Mouse (Mus musculus) olfactory bulb, adult 2 months (tissue): Measurements from ENCODE around the gene Gm17606.

Source experiments
- CTCF ChIP-seq: fragments of 200-500 bp; IDR thresholded peaks from 2 replicates; pipeline ENCODE4 v1.5.1; 2012; ENCODE audit warnings: low read depth, mild to moderate bottlenecking, low read length, moderate library complexity; ENCODE audit not compliant: insufficient read depth
- POLR2A ChIP-seq: fragments of 200-500 bp; IDR thresholded peaks from 2 replicates; pipeline ENCODE4 v1.6.1; 2012; ENCODE audit warnings: mild to moderate bottlenecking, low read depth, low read length, moderate library complexity; ENCODE audit not compliant: insufficient read depth

DNA sequence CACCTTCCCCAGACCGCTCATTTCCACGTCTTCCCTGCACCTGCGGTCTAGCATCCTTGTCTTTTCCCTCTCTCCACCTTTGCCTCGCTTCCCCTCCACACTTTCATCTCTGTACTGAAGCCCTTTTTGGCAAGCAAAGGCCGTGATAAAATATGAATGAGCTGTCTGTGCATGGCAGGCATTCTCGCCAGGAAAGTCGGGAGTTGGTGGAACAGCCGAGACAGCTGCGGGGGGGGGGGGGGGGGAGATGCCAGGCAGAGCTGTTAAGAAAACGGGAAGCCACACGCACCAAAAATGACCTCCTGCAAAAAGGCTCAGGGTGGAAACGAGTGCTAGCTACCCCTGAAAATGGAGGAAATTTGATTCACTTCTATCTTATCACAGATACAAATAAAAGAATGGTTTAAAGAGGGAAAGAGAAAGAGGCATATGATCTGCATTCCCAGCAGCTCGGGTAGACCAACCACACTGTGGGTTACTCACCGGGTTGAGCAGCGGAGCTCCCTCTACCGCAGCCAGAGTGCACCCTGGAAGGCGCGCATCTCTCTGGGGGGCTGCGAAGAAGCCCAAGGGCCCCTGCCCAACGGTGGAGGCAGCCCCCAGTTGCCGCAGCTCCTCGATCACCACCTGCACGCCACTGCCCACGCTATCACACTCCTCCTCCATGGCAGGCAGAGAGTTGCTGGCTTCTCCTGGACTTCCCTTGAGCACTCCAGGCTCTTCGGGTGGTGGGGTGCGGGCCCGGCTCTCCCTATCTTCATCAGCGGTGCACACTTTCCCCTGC lies 45.9 kb upstream of the Gm17606 start:
- no peak for TF ChIP-seq CTCF
- TF ChIP-seq POLR2A, result no peak
